Mouse (Mus musculus): ENCODE data around the gene Gm4312. TPM values are rescaled to one million over a fixed set of nuclear protein-coding genes. Genes with fewer than 3 reads are reported as not detected.
"Not testable (repeated sequence)": the region's sequence is repeated elsewhere in the genome, so short reads cannot be mapped to it uniquely, and the experiment has no call there.

Gm4312 gene
- not detected in 2 replicates for polyA plus RNA-seq (2016; fragmentation: Nextera tagmentation; extraction: Ambion mirVana)

GRCm38 (mm10) chr10:100382460-100382859 is at the start of gene Gm4312:
TSS of gene Gm4312 (minus strand) at chr10:100382560.
- not testable (repeated sequence) for H3K4me1 ChIP-seq; H3K9ac ChIP-seq; H3K9me3 ChIP-seq; ATAC-seq (ENCODE audit: insufficient number of reproducible peaks, insufficient read depth, low FRiP score, low TSS enrichment); H3K4me3 ChIP-seq; H3K27me3 ChIP-seq; H3K27ac ChIP-seq; H3K4me2 ChIP-seq (replicated peaks); H3K36me3 ChIP-seq
- no CpG with 5 or more reads among the region's 2 CpGs for WGBS

GRCm38 (mm10) chr10:100427592-100427991 is 45.2 kb upstream of the Gm4312 start:
- Histone ChIP-seq H3K27me3 (no peaks in the 10 kb centered on the region), H3K4me2 (replicated peaks) (no peak overlapping the region), H3K4me3 (no peak overlapping the region), H3K4me1 (no peaks in the 10 kb centered on the region), H3K27ac (no peak overlapping the region), H3K36me3 (no peaks in the 10 kb centered on the region), H3K9ac (no peak overlapping the region), H3K9me3 (no peaks in the 10 kb centered on the region)
- 83% methylated on average over 2 of the region's 2 CpGs for WGBS
- ATAC-seq (ENCODE audit: insufficient number of reproducible peaks, insufficient read depth, low FRiP score, low TSS enrichment): no peak

- H3K27me3 ChIP-seq: no peaks in the 10 kb centered on the region
- no peaks in the 10 kb centered on the region for H3K4me1 ChIP-seq
- no peaks in the 10 kb centered on the region for H3K9me3 ChIP-seq
- H3K27ac ChIP-seq: no peak overlapping the region
- H3K4me3 ChIP-seq: no peak overlapping the region
- H3K9ac ChIP-seq: no peak overlapping the region
- H3K36me3 ChIP-seq: no peaks in the 10 kb centered on the region
- 88% methylated on average over 7 of the region's 7 CpGs for WGBS
- H3K4me2 ChIP-seq (replicated peaks): no peak overlapping the region
- no peak for ATAC-seq (ENCODE audit: insufficient number of reproducible peaks, insufficient read depth, low FRiP score, low TSS enrichment)
Observed at GRCm38 (mm10) chr10:100415566-100415965, 33.2 kb upstream of the Gm4312 start.

GRCm38 (mm10) chr10:100402301-100402700 is 19.9 kb upstream of the Gm4312 start:
- 86% methylated on average over 6 of the region's 6 CpGs for WGBS
- not testable (repeated sequence) for H3K9ac ChIP-seq; H3K9me3 ChIP-seq; H3K4me1 ChIP-seq; ATAC-seq (ENCODE audit: insufficient number of reproducible peaks, insufficient read depth, low FRiP score, low TSS enrichment); H3K27ac ChIP-seq; H3K4me2 ChIP-seq (replicated peaks); H3K27me3 ChIP-seq; H3K36me3 ChIP-seq; H3K4me3 ChIP-seq

GRCm38 (mm10) chr10:100361038-100361437 is 21.3 kb downstream of the Gm4312 start, which contains the start of gene Gm4307:
TSS of gene Gm4307 (plus strand) at chr10:100361338.
- ATAC-seq (ENCODE audit: insufficient number of reproducible peaks, insufficient read depth, low FRiP score, low TSS enrichment); H3K4me3 ChIP-seq: not testable (repeated sequence)
- no CpG with 5 or more reads among the region's 3 CpGs for WGBS

GRCm38 (mm10) chr10:100356841-100357240 is 25.5 kb downstream of the Gm4312 start:
- not testable (repeated sequence) for H3K9ac ChIP-seq; H3K4me2 ChIP-seq (replicated peaks); H3K36me3 ChIP-seq; H3K4me3 ChIP-seq; H3K9me3 ChIP-seq; H3K4me1 ChIP-seq; H3K27ac ChIP-seq; H3K27me3 ChIP-seq; ATAC-seq (ENCODE audit: insufficient number of reproducible peaks, insufficient read depth, low FRiP score, low TSS enrichment)
- 84% methylated on average over 2 of the region's 2 CpGs for WGBS

More at GRCm38 (mm10) chr10:100361038-100361437, 21.3 kb downstream of the Gm4312 start, which contains the start of gene Gm4307:
- H3K36me3 ChIP-seq; H3K4me2 ChIP-seq (replicated peaks); H3K27me3 ChIP-seq; H3K9me3 ChIP-seq; H3K27ac ChIP-seq; H3K9ac ChIP-seq; H3K4me1 ChIP-seq: not testable (repeated sequence)

GRCm38 (mm10) chr10:100350793-100351192 is 31.6 kb downstream of the Gm4312 start, which contains the start of gene Gm4305:
TSS of gene Gm4305 (plus strand) at chr10:100351093.
- not testable (repeated sequence) for H3K4me2 ChIP-seq (replicated peaks); H3K4me1 ChIP-seq; H3K27me3 ChIP-seq; H3K27ac ChIP-seq; H3K9me3 ChIP-seq; ATAC-seq (ENCODE audit: insufficient number of reproducible peaks, insufficient read depth, low FRiP score, low TSS enrichment); H3K36me3 ChIP-seq; H3K4me3 ChIP-seq; H3K9ac ChIP-seq
- WGBS: no CpG with 5 or more reads among the region's 3 CpGs

GRCm38 (mm10) chr10:100345672-100346071 is 36.7 kb downstream of the Gm4312 start, which contains the start of gene Gm4303:
TSS of gene Gm4303 (plus strand) at chr10:100345972.
- not testable (repeated sequence) for H3K27me3 ChIP-seq; H3K4me2 ChIP-seq (replicated peaks)
- no CpG with 5 or more reads among the region's 3 CpGs for WGBS

GRCm38 (mm10) chr10:100340536-100340935 is 41.8 kb downstream of the Gm4312 start, which contains the start of gene Gm4302:
TSS of gene Gm4302 (plus strand) at chr10:100340836.
- H3K4me3 ChIP-seq; H3K36me3 ChIP-seq; H3K27me3 ChIP-seq; H3K9ac ChIP-seq; ATAC-seq (ENCODE audit: insufficient number of reproducible peaks, insufficient read depth, low FRiP score, low TSS enrichment); H3K4me1 ChIP-seq; H3K9me3 ChIP-seq; H3K4me2 ChIP-seq (replicated peaks); H3K27ac ChIP-seq: not testable (repeated sequence)
- WGBS: no CpG with 5 or more reads among the region's 3 CpGs

More at GRCm38 (mm10) chr10:100345672-100346071, 36.7 kb downstream of the Gm4312 start, which contains the start of gene Gm4303:
- not testable (repeated sequence) for H3K9ac ChIP-seq; H3K4me1 ChIP-seq; H3K4me3 ChIP-seq; H3K9me3 ChIP-seq; H3K27ac ChIP-seq; H3K36me3 ChIP-seq; ATAC-seq (ENCODE audit: insufficient number of reproducible peaks, insufficient read depth, low FRiP score, low TSS enrichment)

GRCm38 (mm10) chr10:100335376-100335775 is 47.0 kb downstream of the Gm4312 start, which contains the start of gene Gm4301:
TSS of gene Gm4301 (plus strand) at chr10:100335676.
- no CpG with 5 or more reads among the region's 2 CpGs for WGBS
- not testable (repeated sequence) for ATAC-seq (ENCODE audit: insufficient number of reproducible peaks, insufficient read depth, low FRiP score, low TSS enrichment); H3K4me1 ChIP-seq; H3K9me3 ChIP-seq; H3K27me3 ChIP-seq; H3K9ac ChIP-seq; H3K27ac ChIP-seq; H3K4me3 ChIP-seq; H3K4me2 ChIP-seq (replicated peaks); H3K36me3 ChIP-seq

All from embryonic facial prominence, embryonic 12.5 days (tissue).